Mouse (Mus musculus): ENCODE measurements around the gene Prss22.

DNA sequence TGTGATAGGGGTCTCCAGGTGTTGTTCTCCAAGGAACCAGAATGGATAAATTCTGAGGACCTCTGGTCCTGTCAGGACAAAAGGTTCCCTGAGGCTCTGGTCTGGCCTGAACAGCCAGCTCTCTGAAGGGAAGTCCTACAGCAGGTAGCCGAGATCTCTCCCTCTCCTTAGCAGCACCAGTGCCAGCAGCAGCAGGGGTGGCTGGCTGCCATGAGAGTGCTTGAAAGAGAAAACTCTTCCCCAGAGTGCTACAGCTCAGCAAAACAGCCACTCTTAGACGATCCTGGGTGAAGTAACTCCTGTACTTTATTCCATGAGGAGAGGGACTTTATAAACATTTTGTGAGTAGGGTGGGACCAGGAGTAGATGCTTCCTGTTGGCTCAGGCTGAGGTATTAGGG lies 8.1 kb downstream of the Prss22 start:
- TF ChIP-seq CTCF (IDR thresholded peaks at IDR 0.05) (no peak), POLR2A (IDR thresholded peaks at IDR 0.05; ENCODE audit: insufficient read depth, low read depth, low read length) (no peak)

Measured in heart, adult 2 months (tissue).